Mouse (Mus musculus) limb, embryonic 14.5 days (tissue): Measurements from ENCODE around the gene Gmpr. TPM values are rescaled to one million over a fixed set of nuclear protein-coding genes. Genes with fewer than 3 reads are reported as not detected.

Experiments
- ATAC-seq: fragments of 200-750 bp; cut with Nextera tagmentation; 2 replicates; pipeline ENCODE4 v1.8.0; 2017; ENCODE audit warnings: low read depth, moderate number of reproducible peaks, moderate TSS enrichment; ENCODE audit not compliant: low FRiP score
- DNase-seq: peaks from one replicate; pipeline ENCODE4 v3.0.0-alpha.2; 2015; ENCODE audit warnings: low spot score
- H3K27ac ChIP-seq: fragments of 300-500 bp; sonication (generic); replicated peaks from 2 replicates; pipeline ENCODE4 v1.5.1; 2014; ENCODE audit warnings: low read depth, mild to moderate bottlenecking, low read length, moderate library complexity, mixed read lengths
- H3K27me3 ChIP-seq: fragments of 300-500 bp; sonication (generic); 2 replicates; pipeline ENCODE4 v1.6.1; 2014; ENCODE audit warnings: low read length, mixed read lengths; ENCODE audit not compliant: control insufficient read depth, insufficient read depth
- H3K36me3 ChIP-seq: fragments of 300-500 bp; sonication (generic); 2 replicates; pipeline ENCODE4 v1.6.1; 2014; ENCODE audit warnings: mild to moderate bottlenecking, low read length, moderate library complexity, mixed read lengths; ENCODE audit not compliant: control insufficient read depth, insufficient read depth
- H3K4me1 ChIP-seq: fragments of 300-500 bp; sonication (generic); 2 replicates; pipeline ENCODE4 v1.6.1; 2014; ENCODE audit warnings: antibody characterized with exemption, low read length, mixed read lengths; ENCODE audit not compliant: control insufficient read depth, insufficient read depth
- H3K4me2 ChIP-seq: fragments of 300-500 bp; sonication (generic); replicated peaks from 2 replicates; pipeline ENCODE4 v1.6.1; 2014; ENCODE audit warnings: low read depth, mild to moderate bottlenecking, low read length, moderate library complexity; ENCODE audit not compliant: severe bottlenecking
- H3K4me3 ChIP-seq: fragments of 300-500 bp; sonication (generic); replicated peaks from 2 replicates; pipeline ENCODE4 v1.5.1; 2014; ENCODE audit warnings: low read length
- H3K9ac ChIP-seq: fragments of 300-500 bp; sonication (generic); 2 replicates; pipeline ENCODE4 v1.6.1; 2014; ENCODE audit warnings: mild to moderate bottlenecking, low read depth, low read length, moderate library complexity; ENCODE audit not compliant: severe bottlenecking
- H3K9me3 ChIP-seq: fragments of 300-500 bp; sonication (generic); 2 replicates; pipeline ENCODE4 v1.6.1; 2016; ENCODE audit warnings: low read length; ENCODE audit not compliant: control insufficient read depth
- POLR2A ChIP-seq: fragments of 200-500 bp; IDR thresholded peaks from 2 replicates; pipeline ENCODE4 v1.8.0; 2012; ENCODE audit warnings: inconsistent platforms, mild to moderate bottlenecking, moderate library complexity, borderline replicate concordance; ENCODE audit not compliant: insufficient read depth, insufficient read length; ENCODE audit errors: extremely low read depth
- WGBS: fragments of 180-500 bp; shearing (Covaris S2); extraction: QIAGEN DNeasy Blood & Tissue Kit; methylation state at CpG from one replicate; pipeline ENCODE4 v1.1.7; 2014; 5-methylcytosine and 5-hydroxymethylcytosine counted together
- polyA plus RNA-seq, 2 experiments: library from polyadenylated mRNA; depleted of rRNA in 1 of 2; stranded (reverse) in 1 of 2; unstranded in 1 of 2; fragments of >200 nt; fragmentation: Nextera tagmentation in 1 of 2; extraction: Ambion mirVana in 1 of 2; gene quantifications; 2 replicates each; pipeline versions ENCODE4 v1.2.1 to v1.2.3; 2012 to 2014

Gmpr gene
- polyA plus RNA-seq, 2 experiments = 21.3 to 36.8 TPM

DNA sequence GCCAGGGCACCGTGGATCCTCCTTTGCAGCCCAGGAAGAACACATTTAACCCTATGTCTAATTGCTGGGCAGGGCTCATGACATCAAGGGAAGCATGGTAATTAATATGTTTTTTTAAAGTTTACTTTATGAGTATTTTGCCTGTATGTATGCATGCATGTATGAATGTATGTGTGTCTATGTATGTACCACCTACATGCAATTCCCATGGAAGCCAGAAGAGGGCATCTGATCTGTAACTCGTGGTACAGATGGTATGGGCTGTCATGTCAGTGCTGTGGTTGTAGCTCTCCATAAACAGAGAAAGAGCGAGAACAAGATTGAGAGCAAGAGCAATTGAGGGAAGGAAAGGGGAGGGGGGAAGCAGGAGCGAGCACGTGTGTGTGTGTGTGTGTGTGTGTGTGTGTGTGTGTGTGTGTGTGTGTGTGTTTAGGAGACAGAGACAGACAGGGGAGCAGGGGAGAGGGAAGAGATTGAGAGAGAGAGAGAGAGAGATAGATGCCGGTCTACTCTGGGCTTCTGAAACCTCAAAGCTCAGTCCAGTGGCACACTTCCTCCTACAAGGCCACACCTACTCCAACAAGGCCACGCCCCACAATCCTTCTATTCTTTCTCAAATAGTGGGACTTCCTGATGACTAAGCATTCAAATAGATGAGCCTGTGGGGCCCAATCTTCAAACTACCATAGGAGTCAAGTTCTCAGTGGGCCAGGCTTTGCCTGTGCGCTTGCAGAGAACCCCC is 15.1 kb upstream of the Gmpr start:
- H3K36me3 ChIP-seq = no peaks in the 10 kb centered on the region
- no peaks in the 10 kb centered on the region for H3K27me3 ChIP-seq
- ATAC-seq (no peak), DNase-seq (no peak)
- no peaks in the 10 kb centered on the region for H3K9me3 ChIP-seq
- no peak overlapping the region for H3K4me3 ChIP-seq
- WGBS = 84% methylated on average over 7 of the region's 8 CpGs
- no peak overlapping the region for H3K27ac ChIP-seq
- no peak overlapping the region for H3K9ac ChIP-seq
- no peak overlapping the region for H3K4me2 ChIP-seq
- TF ChIP-seq POLR2A = no peak
- H3K4me1 ChIP-seq = no peaks in the 10 kb centered on the region

DNA sequence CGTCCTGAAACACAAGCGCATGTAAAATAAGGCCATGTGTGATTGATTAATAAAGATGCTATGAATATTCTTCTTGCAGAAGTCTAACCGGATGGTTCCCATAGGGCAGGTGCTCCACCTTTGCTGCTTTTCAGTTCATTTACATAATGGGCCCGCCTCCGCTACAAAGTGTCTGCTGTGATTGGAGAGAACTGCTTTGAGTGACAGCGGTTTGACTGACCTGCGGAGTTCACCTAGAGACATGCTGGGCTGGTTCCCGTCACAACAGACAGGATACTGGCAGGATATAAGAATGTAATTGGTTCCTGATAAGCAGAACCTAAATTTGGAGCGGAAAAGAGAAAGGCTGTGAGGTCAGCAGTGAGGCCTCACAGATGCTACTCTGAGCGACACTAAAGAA is 13.4 kb upstream of the Gmpr start:
- Histone ChIP-seq H3K9ac (no peak overlapping the region), H3K27me3 (no peaks in the 10 kb centered on the region), H3K27ac (no peak overlapping the region), H3K4me1 (no peaks in the 10 kb centered on the region), H3K4me3 (no peak overlapping the region), H3K9me3 (no peaks in the 10 kb centered on the region), H3K4me2 (no peak overlapping the region), H3K36me3 (no peaks in the 10 kb centered on the region)
- no peak for DNase-seq
- no peak for TF ChIP-seq POLR2A
- no peak for ATAC-seq
- WGBS = 45% methylated on average over 10 of the region's 10 CpGs

DNA sequence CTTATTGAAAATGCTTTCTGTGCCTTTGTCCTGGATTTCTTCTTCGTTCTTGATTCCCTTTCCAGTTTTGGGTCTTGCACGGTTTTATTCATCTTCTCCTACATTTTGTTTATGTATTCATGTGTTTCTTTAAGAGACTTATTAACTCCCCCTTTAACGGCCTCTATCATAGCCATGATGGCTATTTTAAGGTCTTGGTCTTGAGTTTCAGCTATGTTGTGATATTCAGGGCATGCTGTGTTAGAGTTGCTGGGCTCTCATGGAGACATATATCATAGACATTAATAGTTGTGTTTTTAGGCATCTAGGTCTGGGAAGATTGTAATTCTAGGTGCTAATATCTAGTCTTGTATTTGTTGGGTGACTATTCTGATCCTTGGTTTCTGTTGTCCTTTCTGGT is 8.6 kb upstream of the Gmpr start:
- no peak overlapping the region for H3K4me2 ChIP-seq
- no peaks in the 10 kb centered on the region for H3K9me3 ChIP-seq
- no peaks in the 10 kb centered on the region for H3K27me3 ChIP-seq
- H3K4me1 ChIP-seq = no peaks in the 10 kb centered on the region
- no peak overlapping the region for H3K9ac ChIP-seq
- no peak for ATAC-seq
- no peak for TF ChIP-seq POLR2A
- WGBS = 83% methylated on average over 3 of the region's 3 CpGs
- no peaks in the 10 kb centered on the region for H3K36me3 ChIP-seq
- DNase-seq = no peak
- no peak overlapping the region for H3K27ac ChIP-seq
- no peak overlapping the region for H3K4me3 ChIP-seq

DNA sequence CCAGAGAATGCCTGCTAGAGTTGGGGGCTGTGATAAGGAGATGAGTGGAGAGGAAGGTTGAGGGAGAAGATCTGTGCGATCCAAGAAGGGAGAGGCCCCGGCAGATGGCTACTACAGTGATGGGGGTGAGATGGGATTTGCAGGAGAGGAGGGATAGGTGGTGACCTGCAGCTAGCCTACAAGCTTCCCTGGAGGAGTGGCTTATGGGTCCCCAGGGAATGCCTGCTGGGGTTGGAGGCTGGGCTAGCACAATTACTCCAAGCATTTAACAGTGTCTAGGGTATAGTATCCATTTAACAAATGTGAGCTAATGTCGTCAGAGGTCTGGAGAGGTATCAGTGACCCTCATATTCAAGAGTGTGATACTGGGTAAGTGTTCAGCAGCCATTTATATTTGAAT is 7.9 kb upstream of the Gmpr start:
- Histone ChIP-seq H3K4me2 (no peak overlapping the region), H3K36me3 (no peaks in the 10 kb centered on the region), H3K9ac (no peak overlapping the region), H3K27me3 (no peaks in the 10 kb centered on the region), H3K4me1 (no peaks in the 10 kb centered on the region), H3K27ac (no peak overlapping the region), H3K9me3 (no peaks in the 10 kb centered on the region), H3K4me3 (no peak overlapping the region)
- ATAC-seq (no peak), DNase-seq (no peak)
- 84% methylated on average over 3 of the region's 3 CpGs for WGBS
- no peak for TF ChIP-seq POLR2A

DNA sequence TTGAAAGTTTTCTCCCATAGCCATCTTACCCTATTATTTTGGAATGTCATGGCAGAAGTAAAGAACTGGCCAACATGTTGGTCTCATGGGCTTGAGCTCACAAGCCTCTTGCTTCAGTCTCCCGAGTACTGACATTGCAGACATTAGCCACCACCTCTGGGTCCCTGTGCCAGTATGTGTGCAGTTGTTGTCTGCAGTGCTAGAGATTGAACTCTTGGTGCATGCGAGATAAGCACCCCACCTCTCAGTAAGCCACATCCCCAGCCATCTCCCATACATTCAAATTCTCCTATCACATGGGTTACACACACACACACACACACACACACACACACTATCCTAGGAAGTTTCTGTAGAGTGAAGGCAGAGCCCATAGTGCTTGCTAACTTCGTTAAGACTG is 7.3 kb upstream of the Gmpr start:
- Histone ChIP-seq H3K27ac (no peak overlapping the region), H3K9me3 (no peaks in the 10 kb centered on the region), H3K4me3 (no peak overlapping the region), H3K4me1 (no peaks in the 10 kb centered on the region), H3K36me3 (no peaks in the 10 kb centered on the region), H3K27me3 (no peaks in the 10 kb centered on the region), H3K9ac (no peak overlapping the region), H3K4me2 (no peak overlapping the region)
- ATAC-seq (no peak), DNase-seq (no peak)
- TF ChIP-seq POLR2A = no peak
- WGBS = 88% methylated on average over 3 of the region's 3 CpGs
